Mouse (Mus musculus) adrenal gland, adult 2 months (tissue): ENCODE measurements at regions not wholly inside any gene's neighbourhood (a gene's known extent, or its start where the extent isn't known, plus 50 kb on each side); places are given as distances from the start of the nearest gene placed in this dataset.
"Not testable (repeated sequence)": the region's sequence is repeated elsewhere in the genome, so short reads cannot be mapped to it uniquely, and the experiment has no call there.

Experiments
- DNase-seq: peaks from one replicate; pipeline ENCODE4 v3.0.0; 2021

GRCm38 (mm10) chr3:118194754-118195153 is 326.0 kb upstream of the Snx7 start:
- DNase-seq = no peak

- no peak for DNase-seq
Observed at GRCm38 (mm10) chr3:118189382-118189781, 320.6 kb upstream of the Snx7 start.

GRCm38 (mm10) chr3:118177446-118177845 is 308.7 kb upstream of the Snx7 start:
- no peak for DNase-seq

GRCm38 (mm10) chr3:118162916-118163315 is 294.2 kb upstream of the Snx7 start:
- DNase-seq = no peak

- DNase-seq = no peak
Observed at GRCm38 (mm10) chr3:118144788-118145187, 276.1 kb upstream of the Snx7 start.

- no peak for DNase-seq
Observed at GRCm38 (mm10) chr3:118141731-118142130, 273.0 kb upstream of the Snx7 start.

- DNase-seq = no peak
Observed at GRCm38 (mm10) chr3:118140108-118140507, 271.4 kb upstream of the Snx7 start.

GRCm38 (mm10) chr3:118128349-118128748 is 259.6 kb upstream of the Snx7 start:
- DNase-seq = not testable (repeated sequence)

GRCm38 (mm10) chr3:118102635-118103034 is 233.9 kb upstream of the Snx7 start:
- no peak for DNase-seq

- DNase-seq = no peak
Observed at GRCm38 (mm10) chr3:118084508-118084907, 215.8 kb upstream of the Snx7 start.

GRCm38 (mm10) chr3:118072363-118072762 is 203.6 kb upstream of the Snx7 start:
- no peak for DNase-seq

GRCm38 (mm10) chr3:118070129-118070528 is 201.4 kb upstream of the Snx7 start:
- peak; percentile 73 for DNase-seq

- DNase-seq = no peak
Observed at GRCm38 (mm10) chr3:118063679-118064078, 194.9 kb upstream of the Snx7 start.

- no peak for DNase-seq
Observed at GRCm38 (mm10) chr3:118062569-118062968, 193.8 kb upstream of the Snx7 start.

- no peak for DNase-seq
Observed at GRCm38 (mm10) chr3:118047016-118047415, 178.3 kb upstream of the Snx7 start.

- no peak for DNase-seq
Observed at GRCm38 (mm10) chr3:118046536-118046935, 177.8 kb upstream of the Snx7 start.

- DNase-seq = no peak
Observed at GRCm38 (mm10) chr3:118036501-118036900, 167.8 kb upstream of the Snx7 start.

- DNase-seq = no peak
Observed at GRCm38 (mm10) chr3:117995401-117995800, 126.7 kb upstream of the Snx7 start.

GRCm38 (mm10) chr3:117994110-117994509 is 125.4 kb upstream of the Snx7 start:
- no peak for DNase-seq

- no peak for DNase-seq
Observed at GRCm38 (mm10) chr3:117990561-117990960, 121.8 kb upstream of the Snx7 start.

- no peak for DNase-seq
Observed at GRCm38 (mm10) chr3:117988443-117988842, 119.7 kb upstream of the Snx7 start.

GRCm38 (mm10) chr3:117975638-117976037 is 106.9 kb upstream of the Snx7 start:
- DNase-seq = no peak

GRCm38 (mm10) chr3:117968805-117969204 is 100.1 kb upstream of the Snx7 start:
- DNase-seq = no peak

GRCm38 (mm10) chr3:117938426-117938825 is 69.7 kb upstream of the Snx7 start:
- peak; percentile 75 for DNase-seq

- DNase-seq = no peak
Observed at GRCm38 (mm10) chr3:117927527-117927926, 58.8 kb upstream of the Snx7 start.
